Mouse (Mus musculus): ENCODE measurements at regions not wholly inside any gene's neighbourhood (a gene's known extent, or its start where the extent isn't known, plus 50 kb on each side); places are given as distances from the start of the nearest gene placed in this dataset.

GRCm38 (mm10) chr17:88131297-88131696 is 66.2 kb upstream of the Fbxo11 start:
- TF ChIP-seq GATA1 (IDR thresholded peaks at IDR 0.05; ENCODE audit: low read length), result no peak
- no peak for TF ChIP-seq TAL1 (IDR thresholded peaks at IDR 0.05; ENCODE audit: low read length)
